Mouse (Mus musculus) adrenal gland, postnatal 10 days (tissue): ENCODE measurements at regions not wholly inside any gene's neighbourhood (a gene's known extent, or its start where the extent isn't known, plus 50 kb on each side); places are given as distances from the start of the nearest gene placed in this dataset.
A peak's percentile ranks its signal among the peaks of the same experiment; 100 is the strongest.

ENCODE experiments used
- DNase-seq: peaks from one replicate; pipeline ENCODE4 v3.0.0; 2021; ENCODE audit warnings: mixed read lengths

GRCm38 (mm10) chr1:138011581-138011980, 163.9 kb downstream of the Ptprc start:
- no peak for DNase-seq

- DNase-seq = no peak
Observed at GRCm38 (mm10) chr1:138010910-138011477, 164.5 kb downstream of the Ptprc start.

- no peak for DNase-seq
Observed at GRCm38 (mm10) chr1:138006811-138007210, 168.7 kb downstream of the Ptprc start.

- DNase-seq = no peak
Observed at GRCm38 (mm10) chr1:138004319-138004718, 171.2 kb downstream of the Ptprc start.

GRCm38 (mm10) chr1:137999268-137999900, 176.1 kb downstream of the Ptprc start:
- DNase-seq = no peak

- DNase-seq = no peak
Observed at GRCm38 (mm10) chr1:137996041-137996440, 179.5 kb downstream of the Ptprc start.

- DNase-seq = no peak
Observed at GRCm38 (mm10) chr1:137991936-137992335, 183.6 kb downstream of the Ptprc start.

- no peak for DNase-seq
Observed at GRCm38 (mm10) chr1:137991412-137991811, 184.1 kb downstream of the Ptprc start.

GRCm38 (mm10) chr1:137973406-137973805, 202.1 kb downstream of the Ptprc start:
- no peak for DNase-seq

GRCm38 (mm10) chr1:137972620-137973350, 202.7 kb downstream of the Ptprc start:
- DNase-seq = no peak

- DNase-seq = no peak
Observed at GRCm38 (mm10) chr1:137966151-137966836, 209.2 kb downstream of the Ptprc start.

- DNase-seq = no peak
Observed at GRCm38 (mm10) chr1:137963656-137964055, 211.9 kb downstream of the Ptprc start.

GRCm38 (mm10) chr1:137958040-137958439, 217.5 kb downstream of the Ptprc start:
- DNase-seq = no peak

- no peak for DNase-seq
Observed at GRCm38 (mm10) chr1:137955993-137956392, 219.5 kb downstream of the Ptprc start.

GRCm38 (mm10) chr1:137955139-137955538, 220.4 kb downstream of the Ptprc start:
- DNase-seq = no peak

GRCm38 (mm10) chr1:137953369-137953768, 222.1 kb downstream of the Ptprc start:
- no peak for DNase-seq

GRCm38 (mm10) chr1:137952777-137953176, 222.7 kb downstream of the Ptprc start:
- no peak for DNase-seq

GRCm38 (mm10) chr1:137947900-137948299, 227.6 kb downstream of the Ptprc start:
- DNase-seq = no peak

GRCm38 (mm10) chr1:137941776-137942522, 233.6 kb downstream of the Ptprc start:
- no peak for DNase-seq

GRCm38 (mm10) chr1:137935746-137936145, 239.8 kb downstream of the Ptprc start:
- no peak for DNase-seq

- DNase-seq = peak; percentile 43
Observed at GRCm38 (mm10) chr1:137929764-137930163, 245.7 kb downstream of the Ptprc start.

- peak; percentile 66 for DNase-seq
Observed at GRCm38 (mm10) chr1:137928522-137928921, 247.0 kb downstream of the Ptprc start.
